Mouse (Mus musculus) forebrain, embryonic 11.5 days (tissue): ENCODE data around the gene Rnf224. TPM values are rescaled to one million over a fixed set of nuclear protein-coding genes. Genes with fewer than 3 reads are reported as not detected.

Source experiments
- ATAC-seq: fragments of 200-750 bp; cut with Nextera tagmentation; replicated peaks from 2 replicates; pipeline ENCODE4 v1.8.0; 2017; ENCODE audit warnings: moderate TSS enrichment; ENCODE audit not compliant: low FRiP score
- DNase-seq: peaks from one replicate; pipeline ENCODE4 v3.0.0-alpha.2; 2017; ENCODE audit warnings: low spot score
- H3K27ac ChIP-seq: fragments of 300-500 bp; sonication (generic); 2 replicates; pipeline ENCODE4 v1.5.1; 2014; ENCODE audit warnings: low read depth, low read length
- H3K27me3 ChIP-seq: fragments of 300-500 bp; sonication (generic); 2 replicates; pipeline ENCODE4 v1.6.1; 2014; ENCODE audit warnings: mild to moderate bottlenecking, low read length, mixed read lengths; ENCODE audit not compliant: control insufficient read depth, insufficient read depth
- H3K36me3 ChIP-seq: fragments of 300-500 bp; sonication (generic); 2 replicates; pipeline ENCODE4 v1.6.1; 2014; ENCODE audit warnings: mild to moderate bottlenecking, low read length, moderate library complexity, mixed read lengths; ENCODE audit not compliant: control insufficient read depth, insufficient read depth
- H3K4me1 ChIP-seq: fragments of 300-500 bp; sonication (generic); replicated peaks from 2 replicates; pipeline ENCODE4 v1.6.1; 2014; ENCODE audit warnings: low read length, mixed read lengths; ENCODE audit not compliant: control insufficient read depth, insufficient read depth
- H3K4me2 ChIP-seq: fragments of 300-500 bp; sonication (generic); 2 replicates; pipeline ENCODE4 v1.6.1; 2014; ENCODE audit warnings: low read depth, mild to moderate bottlenecking, low read length, moderate library complexity, mixed read lengths; ENCODE audit not compliant: severe bottlenecking
- H3K4me3 ChIP-seq: fragments of 300-500 bp; sonication (generic); 2 replicates; pipeline ENCODE4 v1.5.1; 2014; ENCODE audit warnings: low read depth, low read length
- H3K9ac ChIP-seq: fragments of 300-500 bp; sonication (generic); 2 replicates; pipeline ENCODE4 v1.6.1; 2014; ENCODE audit warnings: low read length
- H3K9me3 ChIP-seq: fragments of 300-500 bp; sonication (generic); 2 replicates; pipeline ENCODE4 v1.6.1; 2016; ENCODE audit warnings: low read length, mixed read lengths; ENCODE audit not compliant: control insufficient read depth
- WGBS: fragments of 180-500 bp; shearing (Covaris S2); extraction: QIAGEN DNeasy Blood & Tissue Kit; methylation state at CpG from one replicate; pipeline ENCODE4 v1.1.7; 2014; 5-methylcytosine and 5-hydroxymethylcytosine counted together
- polyA plus RNA-seq: library from polyadenylated mRNA; unstranded; fragments of >200 nt; fragmentation: Nextera tagmentation; extraction: Ambion mirVana; gene quantifications from 2 replicates; pipeline ENCODE4 v1.2.1, GENCODE M21; 2014

Gene Rnf224
- polyA plus RNA-seq, 1 experiment from 2014 or later = not detected

DNA sequence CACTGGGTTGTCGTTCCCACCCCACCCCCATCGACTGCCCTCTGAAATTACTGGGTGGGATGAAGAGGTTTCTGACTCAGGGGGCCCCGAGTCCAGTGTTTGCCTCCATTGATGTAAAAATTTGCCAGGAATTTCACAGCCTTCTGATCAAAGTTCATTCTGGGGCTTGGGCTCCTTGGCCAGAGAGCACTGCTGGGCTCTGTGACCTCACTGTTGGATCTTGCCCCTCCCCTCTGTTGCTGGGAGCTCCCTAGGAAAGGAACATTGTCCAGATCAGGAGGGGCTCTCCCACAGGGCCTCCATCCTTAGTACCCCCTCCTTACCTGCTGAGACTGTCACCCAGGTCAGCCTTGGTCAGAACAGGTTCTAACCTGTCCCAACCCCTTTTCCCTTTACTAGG, 22.1 kb downstream of the Rnf224 start, which contains the start of gene Stpg3:
Gene Stpg3 (minus strand): TSS at position 194 of the 400 bp plus-strand sequence.
- ATAC-seq (no peak), DNase-seq (no peak)
- peaks cover 6% of the 10 kb centered on the region; the same call in 1 of the 2 replicates for H3K4me1 ChIP-seq
- no peaks in the 10 kb centered on the region for H3K36me3 ChIP-seq
- no peak within 1 kb of the TSS for H3K27ac ChIP-seq
- no peaks in the 10 kb centered on the region for H3K27me3 ChIP-seq
- H3K9me3 ChIP-seq = no peaks in the 10 kb centered on the region
- no peak within 1 kb of the TSS for H3K4me2 ChIP-seq
- WGBS = 78% methylated on average over 3 of the region's 3 CpGs
- no peak within 1 kb of the TSS for H3K9ac ChIP-seq
- no peak within 1 kb of the TSS for H3K4me3 ChIP-seq

- ATAC-seq = no peak
- H3K36me3 ChIP-seq = no peaks in the 10 kb centered on the region
- H3K27me3 ChIP-seq = no peaks in the 10 kb centered on the region
- H3K4me3 ChIP-seq = no peak overlapping the region
- no peak overlapping the region for H3K9ac ChIP-seq
- no peak overlapping the region for H3K4me2 ChIP-seq
- H3K9me3 ChIP-seq = no peaks in the 10 kb centered on the region
- no peak for DNase-seq
- no peak overlapping the region for H3K27ac ChIP-seq
- peaks cover 6% of the 10 kb centered on the region; the same call in 1 of the 2 replicates for H3K4me1 ChIP-seq
- 69% methylated on average over 23 of the region's 23 CpGs for WGBS
Measured at GRCm38 (mm10) chr2:25213266-25213865, 23.2 kb downstream of the Rnf224 start.

GRCm38 (mm10) chr2:25211121-25211670, 25.4 kb downstream of the Rnf224 start, which contains the start of gene Nelfb:
Nelfb (minus strand) TSS chr2:25211489.
- WGBS = under 1% methylated on average over 43 of the region's 44 CpGs
- Histone ChIP-seq H3K4me2 (peak within 1 kb of the TSS; percentile 75), H3K9ac (peak within 1 kb of the TSS; percentile 89), H3K36me3 (no peaks in the 10 kb centered on the region), H3K4me1 (peaks cover 6% of the 10 kb centered on the region; the same call in 1 of the 2 replicates), H3K27me3 (no peaks in the 10 kb centered on the region), H3K4me3 (peak within 1 kb of the TSS; percentile 78), H3K9me3 (no peaks in the 10 kb centered on the region), H3K27ac (peak within 1 kb of the TSS; percentile 57)
- ATAC-seq (peak; percentile 95), DNase-seq (peak; percentile 95)

- peak overlapping the region; percentile 78 for H3K4me3 ChIP-seq
- DNase-seq (no peak), ATAC-seq (peak; percentile 2; the same call in 1 of the 2 replicates)
- peaks cover 5% of the 10 kb centered on the region; the same call in 1 of the 2 replicates for H3K36me3 ChIP-seq
- peak overlapping the region; percentile 75 for H3K4me2 ChIP-seq
- H3K9ac ChIP-seq = peak overlapping the region; percentile 89
- 1% methylated on average over 24 of the region's 24 CpGs for WGBS
- H3K27me3 ChIP-seq = no peaks in the 10 kb centered on the region
- H3K9me3 ChIP-seq = no peaks in the 10 kb centered on the region
- peaks cover 6% of the 10 kb centered on the region; the same call in 1 of the 2 replicates for H3K4me1 ChIP-seq
- H3K27ac ChIP-seq = peak overlapping the region; percentile 57
Measured at GRCm38 (mm10) chr2:25210686-25211085, 25.9 kb downstream of the Rnf224 start.

- DNase-seq (no peak), ATAC-seq (no peak)
- no peaks in the 10 kb centered on the region for H3K27me3 ChIP-seq
- H3K36me3 ChIP-seq = peaks cover 11% of the 10 kb centered on the region; the same call in 1 of the 2 replicates
- H3K4me1 ChIP-seq = peaks cover 6% of the 10 kb centered on the region; the same call in 1 of the 2 replicates
- no peaks in the 10 kb centered on the region for H3K9me3 ChIP-seq
- 85% methylated on average over 1 of the region's 1 CpGs for WGBS
- no peak overlapping the region for H3K9ac ChIP-seq
- H3K4me2 ChIP-seq = no peak overlapping the region
- no peak overlapping the region for H3K4me3 ChIP-seq
- H3K27ac ChIP-seq = no peak overlapping the region
Measured at GRCm38 (mm10) chr2:25207593-25207992, 29.0 kb downstream of the Rnf224 start.

- Histone ChIP-seq H3K27me3 (no peaks in the 10 kb centered on the region), H3K4me3 (no peak overlapping the region), H3K9ac (no peak overlapping the region), H3K27ac (no peak overlapping the region), H3K4me2 (no peak overlapping the region), H3K9me3 (no peaks in the 10 kb centered on the region), H3K4me1 (no peaks in the 10 kb centered on the region), H3K36me3 (peaks cover 22% of the 10 kb centered on the region)
- 65% methylated on average over 4 of the region's 4 CpGs for WGBS
- DNase-seq = no peak
- ATAC-seq = no peak
Measured at GRCm38 (mm10) chr2:25203631-25204214, 32.9 kb downstream of the Rnf224 start.

- H3K36me3 ChIP-seq = peaks cover 17% of the 10 kb centered on the region
- no peaks in the 10 kb centered on the region for H3K9me3 ChIP-seq
- no peaks in the 10 kb centered on the region for H3K4me1 ChIP-seq
- ATAC-seq = no peak
- H3K9ac ChIP-seq = no peak overlapping the region
- DNase-seq = no peak
- H3K27ac ChIP-seq = no peak overlapping the region
- no peak overlapping the region for H3K4me2 ChIP-seq
- H3K4me3 ChIP-seq = no peak overlapping the region
- peaks cover 10% of the 10 kb centered on the region for H3K27me3 ChIP-seq
- WGBS = 94% methylated on average over 2 of the region's 2 CpGs
Measured at GRCm38 (mm10) chr2:25200631-25201030, 36.0 kb downstream of the Rnf224 start.

GRCm38 (mm10) chr2:25197946-25198345, 38.6 kb downstream of the Rnf224 start:
- no peak for DNase-seq
- Histone ChIP-seq H3K9me3 (no peaks in the 10 kb centered on the region), H3K9ac (no peak overlapping the region), H3K4me3 (no peak overlapping the region), H3K27ac (no peak overlapping the region), H3K36me3 (peaks cover 15% of the 10 kb centered on the region), H3K27me3 (peaks cover 23% of the 10 kb centered on the region), H3K4me2 (no peak overlapping the region), H3K4me1 (no peaks in the 10 kb centered on the region; the same call in 1 of the 2 replicates)
- ATAC-seq = no peak
